Mouse (Mus musculus) MEL (cell line): ENCODE data around the gene Bmpr1a. TPM values are rescaled to one million over a fixed set of nuclear protein-coding genes. Genes with fewer than 3 reads are reported as not detected.

Experiments used
- DNase-seq: peaks from one replicate; pipeline ENCODE4 v3.0.0; 2011; ENCODE audit warnings: low read depth, low spot score
- H3K27ac ChIP-seq: 2 replicates; pipeline ENCODE4 v1.5.1; 2012; ENCODE audit warnings: low read depth, mild to moderate bottlenecking, control low read depth, low read length, moderate library complexity; ENCODE audit not compliant: control insufficient read depth
- H3K27me3 ChIP-seq, 2 experiments: fragments of 150-350 bp in 1 of 2; sonication (generic) in 1 of 2; 2 replicates each; pipeline ENCODE4 v1.6.1; 2012; ENCODE audit warnings: low read length in 2 of 2, mild to moderate bottlenecking in 2 of 2, improper control_type of control experiment in 1 of 2, moderate library complexity in 1 of 2; ENCODE audit not compliant: insufficient read depth in 2 of 2, control insufficient read depth in 1 of 2
- H3K36me3 ChIP-seq, 2 experiments: 2 replicates each; pipeline ENCODE4 v1.6.1; 2012 to 2014; ENCODE audit warnings: low read length in 2 of 2, improper control_type of control experiment in 1 of 2, inconsistent platforms in 1 of 2, mild to moderate bottlenecking in 1 of 2; ENCODE audit not compliant: insufficient read depth in 2 of 2, control insufficient read depth in 1 of 2
- H3K4me1 ChIP-seq, 2 experiments: fragments of 150-350 bp in 1 of 2; sonication (generic) in 1 of 2; 2 replicates each; pipeline ENCODE4 v1.6.1; 2012; ENCODE audit warnings: low read length in 2 of 2, improper control_type of control experiment in 1 of 2, mild to moderate bottlenecking in 1 of 2; ENCODE audit not compliant: insufficient read depth in 2 of 2, control insufficient read depth in 1 of 2
- H3K4me3 ChIP-seq, 2 experiments: fragments of 150-350 bp in 1 of 2; sonication (generic) in 1 of 2; 2 replicates each; pipeline ENCODE4 v1.5.1; 2012; ENCODE audit warnings: low read depth in 2 of 2, low read length in 2 of 2, mild to moderate bottlenecking in 2 of 2, moderate library complexity in 2 of 2, control low read depth in 1 of 2, improper control_type of control experiment in 1 of 2; ENCODE audit not compliant: control insufficient read depth in 1 of 2, insufficient read depth in 1 of 2
- H3K79me2 ChIP-seq: 2 replicates; pipeline ENCODE4 v1.6.1; 2012; ENCODE audit warnings: mild to moderate bottlenecking, low read length, moderate library complexity; ENCODE audit not compliant: control insufficient read depth, poor library complexity, insufficient read depth
- H3K9ac ChIP-seq: 2 replicates; pipeline ENCODE4 v1.6.1; 2012; ENCODE audit warnings: low read depth, mild to moderate bottlenecking, control low read depth, low read length, moderate library complexity; ENCODE audit not compliant: control insufficient read depth, poor library complexity, severe bottlenecking
- H3K9me3 ChIP-seq: fragments of 150-350 bp; sonication (generic); replicated peaks from 2 replicates; pipeline ENCODE4 v1.6.1; 2012; ENCODE audit warnings: mild to moderate bottlenecking, low read length, improper control_type of control experiment, moderate library complexity; ENCODE audit not compliant: insufficient read depth
- BHLHE40 ChIP-seq: IDR thresholded peaks from 2 replicates; pipeline ENCODE4 v1.6.1; 2012; ENCODE audit warnings: low read depth, mild to moderate bottlenecking, inconsistent platforms, low read length, improper control_type of control experiment, borderline replicate concordance
- CHD1 ChIP-seq: IDR thresholded peaks from 2 replicates; pipeline ENCODE4 v1.6.1; 2012; ENCODE audit warnings: low read depth, mild to moderate bottlenecking, inconsistent platforms, low read length, improper control_type of control experiment
- CTCF ChIP-seq, 3 experiments: IDR thresholded peaks in 2 of 3; conservative IDR thresholded peaks in 1 of 3; 2 replicates each; pipeline ENCODE4 v1.5.1; 2011 to 2012; ENCODE audit warnings: low read length in 3 of 3, low read depth in 2 of 3, mild to moderate bottlenecking in 2 of 3, improper control_type of control experiment in 1 of 3, inconsistent platforms in 1 of 3, mixed read lengths in 1 of 3, moderate library complexity in 1 of 3; ENCODE audit not compliant: control insufficient read depth in 1 of 3, insufficient read depth in 1 of 3, poor library complexity in 1 of 3, severe bottlenecking in 1 of 3
- EP300 ChIP-seq, 2 experiments: IDR thresholded peaks; 2 replicates each; pipeline ENCODE4 v1.6.1; 2011; ENCODE audit warnings: improper control_type of control experiment in 2 of 2, low read length in 2 of 2, low read depth in 1 of 2, mild to moderate bottlenecking in 1 of 2
- ETS1 ChIP-seq: IDR thresholded peaks from 2 replicates; pipeline ENCODE4 v1.6.1; 2012; ENCODE audit warnings: low read depth, mild to moderate bottlenecking, inconsistent platforms, low read length, improper control_type of control experiment, moderate library complexity
- GABPA ChIP-seq: IDR thresholded peaks from 2 replicates; pipeline ENCODE4 v1.6.1; 2012; ENCODE audit warnings: low read depth, mild to moderate bottlenecking, inconsistent platforms, low read length, improper control_type of control experiment, moderate library complexity
- GATA1 ChIP-seq: IDR thresholded peaks from 2 replicates; pipeline ENCODE4 v1.6.1; 2011; ENCODE audit warnings: low read depth, low read length, improper control_type of control experiment
- HCFC1 ChIP-seq: IDR thresholded peaks from 2 replicates; pipeline ENCODE4 v1.6.1; 2012; ENCODE audit warnings: low read depth, mild to moderate bottlenecking, inconsistent platforms, low read length, improper control_type of control experiment, moderate library complexity
- JUND ChIP-seq: IDR thresholded peaks from 2 replicates; pipeline ENCODE4 v1.6.1; 2011; ENCODE audit warnings: low read depth, mild to moderate bottlenecking, improper control_type of control experiment, low read length
- KAT2A ChIP-seq: conservative IDR thresholded peaks from 2 replicates; pipeline ENCODE4 v1.6.1; 2012; ENCODE audit warnings: low read depth, low read length, improper control_type of control experiment, inconsistent platforms
- MAFK ChIP-seq: IDR thresholded peaks from 2 replicates; pipeline ENCODE4 v1.6.1; 2011; ENCODE audit warnings: low read depth, mild to moderate bottlenecking, low read length, improper control_type of control experiment, borderline replicate concordance
- MAX ChIP-seq: IDR thresholded peaks from 2 replicates; pipeline ENCODE4 v1.6.1; 2011; ENCODE audit warnings: low read length, improper control_type of control experiment
- MAZ ChIP-seq: IDR thresholded peaks from 2 replicates; pipeline ENCODE4 v1.6.1; 2012; ENCODE audit warnings: low read depth, mild to moderate bottlenecking, inconsistent platforms, low read length, improper control_type of control experiment
- NELFE ChIP-seq: IDR thresholded peaks from 2 replicates; pipeline ENCODE4 v1.6.1; 2011; ENCODE audit warnings: low read depth, low read length, improper control_type of control experiment
- NRF1 ChIP-seq: IDR thresholded peaks from 2 replicates; pipeline ENCODE4 v1.6.1; 2014; ENCODE audit warnings: low read depth, mild to moderate bottlenecking, inconsistent platforms, low read length, improper control_type of control experiment, moderate library complexity; ENCODE audit not compliant: poor library complexity, insufficient read depth, severe bottlenecking
- POLR2AphosphoS2 ChIP-seq: IDR thresholded peaks from 2 replicates; pipeline ENCODE4 v1.6.1; 2011; ENCODE audit warnings: low read length, improper control_type of control experiment
- POLR2AphosphoS5 ChIP-seq: IDR thresholded peaks from 2 replicates; pipeline ENCODE4 v1.6.1; 2012; ENCODE audit warnings: low read depth, borderline replicate concordance, mild to moderate bottlenecking, inconsistent platforms, low read length, moderate library complexity, mixed read lengths
- RCOR1 ChIP-seq: IDR thresholded peaks from 2 replicates; pipeline ENCODE4 v1.6.1; 2012; ENCODE audit warnings: low read depth, mild to moderate bottlenecking, inconsistent platforms, low read length, improper control_type of control experiment
- SIN3A ChIP-seq: IDR thresholded peaks from 2 replicates; pipeline ENCODE4 v1.6.1; 2012; ENCODE audit warnings: low read length, improper control_type of control experiment, inconsistent platforms
- TAL1 ChIP-seq: IDR thresholded peaks from 2 replicates; pipeline ENCODE4 v1.6.1; 2012; ENCODE audit warnings: mild to moderate bottlenecking, inconsistent platforms, low read length, moderate library complexity, mixed read lengths
- TCF12 ChIP-seq: IDR thresholded peaks from 2 replicates; pipeline ENCODE4 v1.6.1; 2014; ENCODE audit warnings: low read depth, mild to moderate bottlenecking, inconsistent platforms, low read length, improper control_type of control experiment, moderate library complexity
- ZMIZ1 ChIP-seq: IDR thresholded peaks from 2 replicates; pipeline ENCODE4 v1.6.1; 2012; ENCODE audit warnings: low read depth, mild to moderate bottlenecking, inconsistent platforms, low read length, improper control_type of control experiment, moderate library complexity
- ZNF384 ChIP-seq: IDR thresholded peaks from 2 replicates; pipeline ENCODE4 v1.6.1; 2012; ENCODE audit warnings: low read depth, mild to moderate bottlenecking, inconsistent platforms, low read length, improper control_type of control experiment
- polyA plus RNA-seq, 2 experiments: library from polyadenylated mRNA; stranded (reverse) in 1 of 2; unstranded in 1 of 2; fragments of >175 nt in 1 of 2; fragments of >200 nt in 1 of 2; gene quantifications; 2 replicates each; pipeline versions ENCODE4 v1.2.1 to v1.2.4; 2012; ENCODE audit warnings: low replicate concordance in 2 of 2, low read depth in 1 of 2; ENCODE audit not compliant: insufficient read length in 2 of 2, insufficient read depth in 1 of 2, missing spikeins in 1 of 2
- total RNA-seq: library from RNA; depleted of rRNA; stranded (reverse); fragments of 300-350 nt; gene quantifications from 2 replicates; pipeline ENCODE4 v1.2.3, GENCODE M21; 2012

Gene Bmpr1a
- total and polyA plus RNA-seq, 3 experiments = 3.1 TPM; not detected in 1

- no peak overlapping the region for H3K9ac ChIP-seq
- 0 out of 4 replicates have a peak, but pooled peaks cover 0 to 5% of the 10 kb centered on the region in 2 experiments for H3K4me1 ChIP-seq
- no peaks in the 10 kb centered on the region for H3K79me2 ChIP-seq
- TF ChIP-seq TCF12 (no peak), POLR2AphosphoS5 (no peak), GATA1 (no peak), CTCF (IDR thresholded peaks at IDR 0.05 in 2 of 3, conservative IDR thresholded peaks at IDR 0.05 in 1 of 3; ENCODE audit: control insufficient read depth in 1 of 3, insufficient read depth in 1 of 3, low read depth in 2 of 3, low read length in 3 of 3, poor library complexity in 1 of 3, severe bottlenecking in 1 of 3) (no peak), MAX (no peak), HCFC1 (no peak), ZNF384 (no peak), BHLHE40 (no peak), MAZ (no peak), SIN3A (no peak), RCOR1 (no peak), ETS1 (no peak), POLR2AphosphoS2 (no peak), EP300 (IDR thresholded peaks at IDR 0.05; ENCODE audit: low read depth in 1 of 2, low read length in 2 of 2) (no peak), JUND (no peak), NELFE (no peak), MAFK (no peak), CHD1 (no peak), GABPA (no peak), NRF1 (no peak)
- TF ChIP-seq, all 39 proteins: peak for 0
- Histone ChIP-seq H3K4me3 (no peak overlapping the region), H3K9me3 (no peaks in the 10 kb centered on the region), H3K36me3 (no peaks in the 10 kb centered on the region), H3K27me3 (no peaks in the 10 kb centered on the region; a peak in 2 of 4 replicates), H3K27ac (no peak overlapping the region)
- DNase-seq = no peak
These were observed 11.0 kb upstream of the Bmpr1a start for GRCm38 (mm10) chr14:34514120-34514519.

GRCm38 (mm10) chr14:34512602-34513001, 9.5 kb upstream of the Bmpr1a start:
- Histone ChIP-seq H3K27me3 (no peaks in the 10 kb centered on the region; a peak in 2 of 4 replicates), H3K27ac (no peak overlapping the region), H3K9ac (no peak overlapping the region), H3K79me2 (no peaks in the 10 kb centered on the region), H3K9me3 (no peaks in the 10 kb centered on the region), H3K36me3 (no peaks in the 10 kb centered on the region; a peak in 1 of 4 replicates), H3K4me1 (peaks cover 2 to 5% of the 10 kb centered on the region in 2 experiments; a peak in 3 of 4 replicates), H3K4me3 (no peak overlapping the region)
- no peak for TF ChIP-seq SIN3A
- no peak for TF ChIP-seq MAZ
- no peak for TF ChIP-seq TAL1
- no peak for TF ChIP-seq ZMIZ1
- no peak for TF ChIP-seq HCFC1
- TF ChIP-seq KAT2A = no peak
- DNase-seq = no peak
